Mouse (Mus musculus): ENCODE measurements around the gene Tbc1d30.

DNA sequence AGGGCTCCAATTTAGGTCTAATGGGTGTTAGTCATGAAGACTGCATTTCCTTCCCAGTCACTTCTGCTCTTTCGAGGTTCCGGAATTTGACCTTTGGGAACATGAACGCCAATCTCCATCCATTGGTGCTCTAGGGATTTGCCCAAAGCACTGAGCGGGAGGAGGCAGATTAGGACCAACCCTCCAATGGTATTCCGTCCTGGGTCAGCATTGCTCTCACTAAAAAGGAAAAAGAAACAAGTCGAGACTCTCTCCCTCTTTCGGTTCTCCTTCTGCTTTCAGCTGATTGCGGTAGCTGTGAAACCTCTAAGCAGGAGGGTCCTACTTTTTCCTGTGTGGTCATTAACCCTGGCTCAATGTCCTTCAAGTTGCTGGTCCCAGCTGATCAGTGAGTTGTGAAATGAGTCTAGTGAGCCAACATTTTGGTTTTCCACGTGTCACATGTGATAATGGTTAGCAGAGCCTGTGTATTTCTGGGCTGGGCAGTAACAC, 14.7 kb upstream of the Tbc1d30 start:
- no peak for TF ChIP-seq CTCF (IDR thresholded peaks at IDR 0.05; ENCODE audit: borderline replicate concordance, insufficient read depth, low read length)
- TF ChIP-seq POLR2A (IDR thresholded peaks at IDR 0.05; ENCODE audit: low read depth, low read length): no peak

Data from embryonic fibroblast, embryonic 13.5 days (primary cell).